Mouse (Mus musculus): ENCODE measurements around the gene Ppp1r16b. TPM values are rescaled to one million over a fixed set of nuclear protein-coding genes. Genes with fewer than 3 reads are reported as not detected.
A peak's percentile ranks its signal among the peaks of the same experiment; 100 is the strongest.

Gene Ppp1r16b
- polyA plus RNA-seq, 1 experiment from 2014 or later: 14.1 TPM

DNA sequence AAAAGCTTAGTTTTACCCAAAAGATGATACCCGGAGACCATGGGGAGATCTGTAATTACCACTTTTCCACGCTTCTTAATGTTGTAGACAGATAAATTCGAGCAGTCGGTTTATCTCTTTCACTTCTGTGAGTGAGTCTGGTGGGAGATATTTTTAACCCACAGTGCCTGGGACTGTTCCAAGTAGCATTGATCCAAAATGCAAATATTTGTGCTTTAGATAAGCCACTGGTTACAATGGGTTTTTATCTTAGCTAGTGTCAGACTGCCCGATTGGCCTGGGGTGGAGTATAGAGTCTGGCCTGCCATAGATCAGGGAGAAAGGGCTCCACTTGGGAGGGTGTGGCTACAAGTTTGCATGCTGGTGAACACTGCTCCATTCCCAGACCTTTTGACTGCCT lies 103.6 kb downstream of the Ppp1r16b start:
- no peak for ATAC-seq (ENCODE audit: low FRiP score, low TSS enrichment)
- H3K9me3 ChIP-seq (ENCODE audit: low read length): no peaks in the 10 kb centered on the region
- peaks cover 47% of the 10 kb centered on the region for H3K4me1 ChIP-seq (ENCODE audit: insufficient read depth, low read length)
- no peaks in the 10 kb centered on the region for H3K27me3 ChIP-seq (ENCODE audit: insufficient read depth, low read length)
- H3K27ac ChIP-seq (ENCODE audit: low read length): no peak overlapping the region; the same call in 1 of the 2 replicates
- 6% methylated on average over 5 of the region's 5 CpGs for WGBS
- peak overlapping the region; percentile 89 for H3K4me2 ChIP-seq (replicated peaks; ENCODE audit: low read depth, low read length)
- H3K36me3 ChIP-seq (ENCODE audit: insufficient read depth, low read length): peaks cover 10% of the 10 kb centered on the region; the same call in 1 of the 2 replicates
- H3K4me3 ChIP-seq (ENCODE audit: low read length): peak overlapping the region; percentile 79
- H3K9ac ChIP-seq (replicated peaks; ENCODE audit: low read length): peak overlapping the region; percentile 83

DNA sequence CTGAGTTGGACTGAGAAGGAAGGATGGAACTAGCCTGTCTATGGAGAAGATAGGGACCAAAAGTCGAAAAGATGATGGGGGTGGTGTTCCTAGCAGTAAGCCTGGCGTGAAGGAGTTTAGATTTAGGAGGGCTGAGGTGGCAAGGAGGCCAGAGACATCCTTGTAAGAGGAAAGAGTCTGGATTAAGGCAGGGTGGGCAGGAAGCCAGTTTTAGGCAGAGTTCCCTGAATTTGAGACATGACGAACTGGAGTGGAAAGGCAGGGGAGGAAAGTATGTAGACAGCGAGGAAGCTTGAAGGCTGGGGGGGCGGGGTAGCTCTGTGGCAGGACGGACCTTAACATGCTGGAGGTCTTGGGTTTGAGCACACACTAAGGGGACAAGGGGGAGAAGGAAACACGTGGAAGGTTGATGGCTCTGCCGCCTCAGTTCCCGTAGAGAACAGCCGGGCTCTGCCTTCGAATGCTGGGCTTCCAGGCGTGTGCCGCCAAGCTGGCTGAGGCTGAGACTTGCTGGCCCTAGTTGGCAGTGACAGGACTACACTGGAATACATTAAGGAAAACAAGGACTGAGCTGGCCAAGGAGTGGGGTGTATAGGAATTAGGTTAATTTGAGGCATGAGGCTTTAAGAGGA lies 105.0 kb downstream of the Ppp1r16b start:
- ATAC-seq (ENCODE audit: low FRiP score, low TSS enrichment): no peak
- peak overlapping the region; percentile 55 for H3K9ac ChIP-seq (replicated peaks; ENCODE audit: low read length)
- peaks cover 16% of the 10 kb centered on the region; the same call in 1 of the 2 replicates for H3K36me3 ChIP-seq (ENCODE audit: insufficient read depth, low read length)
- H3K4me1 ChIP-seq (ENCODE audit: insufficient read depth, low read length): peaks cover 56% of the 10 kb centered on the region
- H3K4me2 ChIP-seq (replicated peaks; ENCODE audit: low read depth, low read length): peak overlapping the region; percentile 89
- peak overlapping the region; percentile 79 for H3K4me3 ChIP-seq (ENCODE audit: low read length)
- H3K27me3 ChIP-seq (ENCODE audit: insufficient read depth, low read length): no peaks in the 10 kb centered on the region
- H3K27ac ChIP-seq (ENCODE audit: low read length): 0 out of 2 replicates have a peak overlapping the region, but pooled peaks have one; percentile 5
- no peaks in the 10 kb centered on the region for H3K9me3 ChIP-seq (ENCODE audit: low read length)
- WGBS: 16% methylated on average over 13 of the region's 13 CpGs

DNA sequence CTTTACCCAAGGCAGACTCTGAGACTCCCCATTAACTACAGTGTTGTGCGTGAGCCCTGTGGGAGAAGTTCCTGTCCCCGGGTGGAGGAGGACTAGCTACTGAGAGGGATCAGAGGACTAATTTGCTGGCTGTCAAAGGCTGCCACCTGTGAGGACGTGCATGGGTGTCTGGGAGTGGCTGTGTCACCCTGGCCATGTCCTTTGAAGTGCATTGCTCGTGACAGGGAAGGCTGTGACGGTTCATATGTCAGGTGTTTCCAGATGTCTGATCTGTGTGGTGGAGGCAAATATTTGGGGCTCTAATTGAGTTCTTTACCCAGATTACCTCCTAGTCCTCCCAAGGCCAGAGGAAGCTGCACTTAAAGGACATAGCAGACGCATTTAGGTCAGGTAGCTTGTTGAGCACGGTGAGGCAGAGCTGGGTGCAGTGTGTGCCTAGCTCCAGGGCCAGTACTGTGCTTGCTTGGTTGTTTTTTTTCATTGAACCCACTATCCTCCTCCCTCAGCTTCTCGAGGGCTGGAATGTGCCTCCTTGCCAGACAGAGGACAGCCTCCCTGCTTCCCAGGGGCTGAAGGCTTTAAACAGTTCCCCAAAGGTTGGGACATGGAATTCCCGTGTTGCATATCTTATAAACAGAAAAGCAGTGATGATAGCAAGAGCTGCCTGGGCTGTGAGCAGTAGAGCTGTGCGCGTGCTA lies 106.0 kb downstream of the Ppp1r16b start:
- Histone ChIP-seq H3K36me3 (ENCODE audit: insufficient read depth, low read length) (peaks cover 16% of the 10 kb centered on the region; the same call in 1 of the 2 replicates), H3K9ac (replicated peaks; ENCODE audit: low read length) (peak overlapping the region; percentile 19; the same call in 1 of the 2 replicates), H3K9me3 (ENCODE audit: low read length) (no peaks in the 10 kb centered on the region), H3K4me2 (replicated peaks; ENCODE audit: low read depth, low read length) (peak overlapping the region; percentile 89), H3K4me3 (ENCODE audit: low read length) (peak overlapping the region; percentile 79; the same call in 1 of the 2 replicates), H3K27me3 (ENCODE audit: insufficient read depth, low read length) (no peaks in the 10 kb centered on the region), H3K27ac (ENCODE audit: low read length) (no peak overlapping the region), H3K4me1 (ENCODE audit: insufficient read depth, low read length) (peaks cover 56% of the 10 kb centered on the region)
- 36% methylated on average over 11 of the region's 11 CpGs for WGBS
- ATAC-seq (ENCODE audit: low FRiP score, low TSS enrichment): no peak

DNA sequence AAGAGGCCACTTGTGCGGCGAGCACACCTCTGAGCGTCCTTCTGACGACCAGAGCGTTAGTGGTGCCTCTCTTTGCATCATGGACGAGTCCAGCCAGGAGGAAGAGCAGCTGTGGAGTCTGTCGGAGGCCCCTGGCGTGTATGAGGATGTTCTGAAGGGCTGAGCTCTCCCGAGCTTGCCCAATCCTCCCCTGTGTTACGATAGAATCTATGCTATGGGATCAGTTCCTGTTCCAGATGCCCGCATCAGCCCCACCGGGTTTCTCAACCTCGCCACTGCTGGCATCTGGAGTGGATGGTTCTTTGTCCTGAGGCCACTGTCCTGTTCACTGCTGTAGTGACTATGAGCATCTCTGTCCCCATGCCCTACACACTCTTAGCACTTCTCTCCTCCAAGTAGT lies 107.6 kb downstream of the Ppp1r16b start:
- no peaks in the 10 kb centered on the region for H3K27me3 ChIP-seq (ENCODE audit: insufficient read depth, low read length)
- ATAC-seq (ENCODE audit: low FRiP score, low TSS enrichment): no peak
- H3K36me3 ChIP-seq (ENCODE audit: insufficient read depth, low read length): peaks cover 16% of the 10 kb centered on the region; the same call in 1 of the 2 replicates
- H3K4me3 ChIP-seq (ENCODE audit: low read length): no peak overlapping the region
- WGBS: 76% methylated on average over 13 of the region's 13 CpGs
- H3K4me2 ChIP-seq (replicated peaks; ENCODE audit: low read depth, low read length): no peak overlapping the region
- peaks cover 61% of the 10 kb centered on the region for H3K4me1 ChIP-seq (ENCODE audit: insufficient read depth, low read length)
- no peak overlapping the region for H3K27ac ChIP-seq (ENCODE audit: low read length)
- H3K9me3 ChIP-seq (ENCODE audit: low read length): no peaks in the 10 kb centered on the region
- no peak overlapping the region for H3K9ac ChIP-seq (replicated peaks; ENCODE audit: low read length)

DNA sequence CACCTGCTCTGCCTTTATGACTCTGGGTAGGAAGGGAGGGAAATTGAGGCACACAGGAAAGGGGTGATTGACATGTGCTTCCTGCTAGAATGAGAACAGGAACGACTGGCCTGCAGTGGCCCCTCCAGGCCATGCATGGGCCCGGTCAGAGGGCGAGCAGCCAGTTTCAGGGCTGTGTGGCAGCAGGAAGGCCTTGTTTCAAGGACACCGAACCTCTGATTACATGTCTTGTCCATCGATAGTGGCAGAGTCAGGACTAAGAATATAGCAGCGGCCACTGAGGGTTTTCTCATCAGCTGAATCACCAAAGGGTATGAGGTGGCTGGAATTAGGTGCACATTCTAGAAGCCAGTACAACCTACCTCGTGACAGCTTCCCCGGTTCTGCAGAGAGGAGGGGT lies 109.7 kb downstream of the Ppp1r16b start:
- WGBS: 71% methylated on average over 8 of the region's 8 CpGs
- Histone ChIP-seq H3K4me2 (replicated peaks; ENCODE audit: low read depth, low read length) (no peak overlapping the region), H3K9me3 (ENCODE audit: low read length) (no peaks in the 10 kb centered on the region), H3K36me3 (ENCODE audit: insufficient read depth, low read length) (peaks cover 21% of the 10 kb centered on the region), H3K27ac (ENCODE audit: low read length) (no peak overlapping the region), H3K9ac (replicated peaks; ENCODE audit: low read length) (no peak overlapping the region), H3K27me3 (ENCODE audit: insufficient read depth, low read length) (no peaks in the 10 kb centered on the region), H3K4me1 (ENCODE audit: insufficient read depth, low read length) (peaks cover 49% of the 10 kb centered on the region), H3K4me3 (ENCODE audit: low read length) (no peak overlapping the region)
- ATAC-seq (ENCODE audit: low FRiP score, low TSS enrichment): no peak

DNA sequence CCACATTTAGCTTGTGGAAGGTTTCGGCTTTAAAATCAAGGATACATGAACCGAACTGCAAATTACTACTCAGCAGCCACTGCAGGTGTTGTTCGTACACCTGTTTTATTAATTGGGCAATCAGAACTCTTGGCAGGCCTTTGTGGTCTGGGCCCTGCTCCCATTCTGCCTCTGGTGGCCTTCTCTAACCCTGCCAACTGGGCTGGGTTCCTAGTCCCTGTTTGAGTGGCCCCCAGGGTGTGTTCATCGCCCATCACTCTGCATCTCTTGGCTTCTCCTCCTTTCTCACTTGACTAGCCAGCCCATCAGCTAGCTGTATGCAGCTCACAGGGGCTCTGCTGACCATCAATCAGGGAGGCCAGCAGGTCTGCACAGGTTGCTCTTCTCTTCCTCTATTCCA lies 111.5 kb downstream of the Ppp1r16b start:
- Histone ChIP-seq H3K4me1 (ENCODE audit: insufficient read depth, low read length) (peaks cover 30% of the 10 kb centered on the region), H3K9ac (replicated peaks; ENCODE audit: low read length) (no peak overlapping the region), H3K4me2 (replicated peaks; ENCODE audit: low read depth, low read length) (no peak overlapping the region), H3K4me3 (ENCODE audit: low read length) (no peak overlapping the region), H3K27ac (ENCODE audit: low read length) (no peak overlapping the region), H3K36me3 (ENCODE audit: insufficient read depth, low read length) (peaks cover 38% of the 10 kb centered on the region), H3K9me3 (ENCODE audit: low read length) (no peaks in the 10 kb centered on the region), H3K27me3 (ENCODE audit: insufficient read depth, low read length) (no peaks in the 10 kb centered on the region)
- WGBS: 89% methylated on average over 4 of the region's 4 CpGs
- ATAC-seq (ENCODE audit: low FRiP score, low TSS enrichment): no peak

DNA sequence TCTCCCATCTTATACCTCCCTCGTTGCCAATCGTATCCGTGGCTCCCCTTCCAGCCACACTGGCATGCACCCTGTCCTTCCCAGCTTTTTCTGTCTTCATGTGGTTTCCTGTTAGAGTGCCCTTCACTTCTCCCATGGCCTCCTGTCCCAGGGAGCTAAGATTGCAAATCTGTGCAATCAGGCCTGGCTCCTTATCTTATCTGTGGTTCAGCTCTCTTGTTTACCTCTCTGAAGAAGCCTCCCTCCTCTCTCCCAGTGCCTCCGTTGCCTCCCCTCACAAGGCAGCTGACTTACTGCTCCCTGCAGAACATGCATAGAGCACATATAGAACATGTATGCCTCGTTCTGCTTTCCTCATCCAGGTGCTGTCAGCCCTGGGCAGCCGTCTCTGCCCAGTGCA lies 112.3 kb downstream of the Ppp1r16b start:
- Histone ChIP-seq H3K4me3 (ENCODE audit: low read length) (no peak overlapping the region), H3K27me3 (ENCODE audit: insufficient read depth, low read length) (no peaks in the 10 kb centered on the region), H3K36me3 (ENCODE audit: insufficient read depth, low read length) (peaks cover 39% of the 10 kb centered on the region), H3K4me2 (replicated peaks; ENCODE audit: low read depth, low read length) (no peak overlapping the region), H3K9ac (replicated peaks; ENCODE audit: low read length) (no peak overlapping the region), H3K4me1 (ENCODE audit: insufficient read depth, low read length) (peaks cover 23% of the 10 kb centered on the region), H3K27ac (ENCODE audit: low read length) (no peak overlapping the region), H3K9me3 (ENCODE audit: low read length) (no peaks in the 10 kb centered on the region)
- WGBS: 77% methylated on average over 6 of the region's 6 CpGs
- no peak for ATAC-seq (ENCODE audit: low FRiP score, low TSS enrichment)

DNA sequence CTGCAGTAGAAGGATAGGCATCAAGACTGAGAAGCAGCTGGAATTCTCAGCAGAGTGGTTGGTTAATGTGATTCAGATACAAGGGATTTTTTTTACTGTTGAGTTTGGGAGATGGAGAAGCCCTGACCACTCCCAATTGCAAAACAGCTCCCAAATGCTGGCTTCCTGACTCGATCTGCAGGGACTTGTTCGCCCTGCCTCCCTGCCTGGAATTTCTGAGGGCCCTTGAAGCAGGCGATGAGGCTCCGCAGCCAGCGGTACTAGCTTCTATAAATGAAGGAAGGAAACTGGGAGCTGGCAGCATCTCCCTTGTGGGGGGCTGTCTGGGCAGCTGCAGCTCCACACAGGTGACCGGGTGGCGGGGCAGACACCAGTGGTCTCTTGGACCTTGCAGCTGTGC lies 113.2 kb downstream of the Ppp1r16b start:
- no peak overlapping the region for H3K9ac ChIP-seq (replicated peaks; ENCODE audit: low read length)
- 75% methylated on average over 7 of the region's 7 CpGs for WGBS
- no peak overlapping the region for H3K4me3 ChIP-seq (ENCODE audit: low read length)
- no peak overlapping the region for H3K4me2 ChIP-seq (replicated peaks; ENCODE audit: low read depth, low read length)
- no peaks in the 10 kb centered on the region for H3K27me3 ChIP-seq (ENCODE audit: insufficient read depth, low read length)
- H3K4me1 ChIP-seq (ENCODE audit: insufficient read depth, low read length): peaks cover 20% of the 10 kb centered on the region
- no peaks in the 10 kb centered on the region for H3K9me3 ChIP-seq (ENCODE audit: low read length)
- H3K36me3 ChIP-seq (ENCODE audit: insufficient read depth, low read length): peaks cover 40% of the 10 kb centered on the region
- no peak for ATAC-seq (ENCODE audit: low FRiP score, low TSS enrichment)
- H3K27ac ChIP-seq (ENCODE audit: low read length): no peak overlapping the region

DNA sequence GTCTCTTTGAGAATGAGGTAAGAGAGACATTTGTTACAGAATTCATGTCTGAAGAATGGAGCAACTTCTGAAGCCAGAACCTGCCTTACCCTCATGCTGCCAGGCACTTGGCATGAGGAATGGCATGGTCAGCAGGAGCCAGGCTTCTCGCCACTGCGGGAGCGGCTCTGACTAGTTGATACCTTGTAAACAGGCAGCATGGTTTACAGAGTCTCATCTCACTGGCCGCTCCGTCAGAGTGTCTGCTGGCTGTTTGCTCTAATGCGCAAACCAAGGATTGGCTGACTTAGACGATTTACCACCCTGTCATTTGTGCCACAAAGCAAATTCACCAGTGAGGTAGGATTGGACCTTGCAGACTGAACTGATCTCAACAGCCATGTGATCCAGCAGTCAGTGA lies 115.9 kb downstream of the Ppp1r16b start:
- Histone ChIP-seq H3K9me3 (ENCODE audit: low read length) (no peaks in the 10 kb centered on the region), H3K4me2 (replicated peaks; ENCODE audit: low read depth, low read length) (no peak overlapping the region), H3K9ac (replicated peaks; ENCODE audit: low read length) (no peak overlapping the region), H3K4me1 (ENCODE audit: insufficient read depth, low read length) (peaks cover 8% of the 10 kb centered on the region; the same call in 1 of the 2 replicates), H3K36me3 (ENCODE audit: insufficient read depth, low read length) (peaks cover 46% of the 10 kb centered on the region), H3K27ac (ENCODE audit: low read length) (no peak overlapping the region), H3K27me3 (ENCODE audit: insufficient read depth, low read length) (no peaks in the 10 kb centered on the region), H3K4me3 (ENCODE audit: low read length) (no peak overlapping the region)
- 90% methylated on average over 7 of the region's 7 CpGs for WGBS
- ATAC-seq (ENCODE audit: low FRiP score, low TSS enrichment): no peak

Data from kidney, embryonic 16.5 days (tissue).